Mouse (Mus musculus): ENCODE measurements at regions not wholly inside any gene's neighbourhood (a gene's known extent, or its start where the extent isn't known, plus 50 kb on each side); places are given as distances from the start of the nearest gene placed in this dataset.

- Histone ChIP-seq H3K4me1 (ENCODE audit: control insufficient read depth, insufficient read depth, low read length) (no peaks in the 10 kb centered on the region), H3K9me3 (ENCODE audit: control insufficient read depth, low read depth, low read length) (no peaks in the 10 kb centered on the region), H3K36me3 (ENCODE audit: control insufficient read depth, insufficient read depth, low read length) (no peaks in the 10 kb centered on the region), H3K27ac (ENCODE audit: low read length) (no peak overlapping the region), H3K9ac (replicated peaks; ENCODE audit: low read depth, low read length) (no peak overlapping the region), H3K27me3 (ENCODE audit: control insufficient read depth, insufficient read depth, low read length) (no peaks in the 10 kb centered on the region), H3K4me3 (ENCODE audit: low read depth, low read length) (no peak overlapping the region), H3K4me2 (replicated peaks; ENCODE audit: low read depth, low read length) (no peak overlapping the region)
- WGBS, result 71% methylated on average over 3 of the region's 3 CpGs
- no peak for ATAC-seq (ENCODE audit: insufficient number of reproducible peaks, insufficient read depth, low FRiP score, low read depth)
These were observed 346.6 kb downstream of the Zfp619 start for GRCm38 (mm10) chr7:39864130-39864529.

- no peak overlapping the region for H3K27ac ChIP-seq (ENCODE audit: low read length)
- no peaks in the 10 kb centered on the region for H3K4me1 ChIP-seq (ENCODE audit: control insufficient read depth, insufficient read depth, low read length)
- 73% methylated on average over 3 of the region's 3 CpGs for WGBS
- no peaks in the 10 kb centered on the region for H3K9me3 ChIP-seq (ENCODE audit: control insufficient read depth, low read depth, low read length)
- H3K4me2 ChIP-seq (replicated peaks; ENCODE audit: low read depth, low read length), result no peak overlapping the region
- no peak overlapping the region for H3K9ac ChIP-seq (replicated peaks; ENCODE audit: low read depth, low read length)
- no peaks in the 10 kb centered on the region for H3K27me3 ChIP-seq (ENCODE audit: control insufficient read depth, insufficient read depth, low read length)
- no peak for ATAC-seq (ENCODE audit: insufficient number of reproducible peaks, insufficient read depth, low FRiP score, low read depth)
- H3K4me3 ChIP-seq (ENCODE audit: low read depth, low read length), result no peak overlapping the region
- no peaks in the 10 kb centered on the region for H3K36me3 ChIP-seq (ENCODE audit: control insufficient read depth, insufficient read depth, low read length)
These were observed 347.2 kb downstream of the Zfp619 start for GRCm38 (mm10) chr7:39864781-39865180.

- Histone ChIP-seq H3K9me3 (ENCODE audit: control insufficient read depth, low read depth, low read length) (no peaks in the 10 kb centered on the region), H3K4me3 (ENCODE audit: low read depth, low read length) (no peak overlapping the region), H3K27me3 (ENCODE audit: control insufficient read depth, insufficient read depth, low read length) (no peaks in the 10 kb centered on the region), H3K36me3 (ENCODE audit: control insufficient read depth, insufficient read depth, low read length) (no peaks in the 10 kb centered on the region), H3K4me2 (replicated peaks; ENCODE audit: low read depth, low read length) (no peak overlapping the region), H3K4me1 (ENCODE audit: control insufficient read depth, insufficient read depth, low read length) (no peaks in the 10 kb centered on the region), H3K9ac (replicated peaks; ENCODE audit: low read depth, low read length) (no peak overlapping the region), H3K27ac (ENCODE audit: low read length) (no peak overlapping the region)
- 79% methylated on average over 6 of the region's 6 CpGs for WGBS
- ATAC-seq (ENCODE audit: insufficient number of reproducible peaks, insufficient read depth, low FRiP score, low read depth), result no peak
These were observed 349.3 kb downstream of the Zfp619 start for GRCm38 (mm10) chr7:39866674-39867428.

- no peak overlapping the region for H3K4me3 ChIP-seq (ENCODE audit: low read depth, low read length)
- H3K27ac ChIP-seq (ENCODE audit: low read length), result no peak overlapping the region
- no peak overlapping the region for H3K4me2 ChIP-seq (replicated peaks; ENCODE audit: low read depth, low read length)
- no peaks in the 10 kb centered on the region for H3K27me3 ChIP-seq (ENCODE audit: control insufficient read depth, insufficient read depth, low read length)
- H3K9ac ChIP-seq (replicated peaks; ENCODE audit: low read depth, low read length), result no peak overlapping the region
- 59% methylated on average over 3 of the region's 3 CpGs for WGBS
- H3K9me3 ChIP-seq (ENCODE audit: control insufficient read depth, low read depth, low read length), result no peaks in the 10 kb centered on the region
- no peaks in the 10 kb centered on the region for H3K4me1 ChIP-seq (ENCODE audit: control insufficient read depth, insufficient read depth, low read length)
- ATAC-seq (ENCODE audit: insufficient number of reproducible peaks, insufficient read depth, low FRiP score, low read depth), result no peak
- H3K36me3 ChIP-seq (ENCODE audit: control insufficient read depth, insufficient read depth, low read length), result no peaks in the 10 kb centered on the region
These were observed 349.9 kb downstream of the Zfp619 start for GRCm38 (mm10) chr7:39867451-39867850.

GRCm38 (mm10) chr7:39882113-39882512 lies 364.5 kb downstream of the Zfp619 start:
- no peak overlapping the region for H3K27ac ChIP-seq (ENCODE audit: low read length)
- no peak overlapping the region for H3K9ac ChIP-seq (replicated peaks; ENCODE audit: low read depth, low read length)
- no peaks in the 10 kb centered on the region for H3K4me1 ChIP-seq (ENCODE audit: control insufficient read depth, insufficient read depth, low read length)
- WGBS, result 65% methylated on average over 1 of the region's 1 CpGs
- H3K4me3 ChIP-seq (ENCODE audit: low read depth, low read length), result no peak overlapping the region
- H3K4me2 ChIP-seq (replicated peaks; ENCODE audit: low read depth, low read length), result no peak overlapping the region
- no peaks in the 10 kb centered on the region for H3K27me3 ChIP-seq (ENCODE audit: control insufficient read depth, insufficient read depth, low read length)
- no peak for ATAC-seq (ENCODE audit: insufficient number of reproducible peaks, insufficient read depth, low FRiP score, low read depth)
- no peaks in the 10 kb centered on the region for H3K36me3 ChIP-seq (ENCODE audit: control insufficient read depth, insufficient read depth, low read length)
- no peaks in the 10 kb centered on the region for H3K9me3 ChIP-seq (ENCODE audit: control insufficient read depth, low read depth, low read length)

- Histone ChIP-seq H3K9ac (replicated peaks; ENCODE audit: low read depth, low read length) (no peak overlapping the region), H3K4me2 (replicated peaks; ENCODE audit: low read depth, low read length) (no peak overlapping the region), H3K4me1 (ENCODE audit: control insufficient read depth, insufficient read depth, low read length) (no peaks in the 10 kb centered on the region), H3K36me3 (ENCODE audit: control insufficient read depth, insufficient read depth, low read length) (no peaks in the 10 kb centered on the region), H3K9me3 (ENCODE audit: control insufficient read depth, low read depth, low read length) (no peaks in the 10 kb centered on the region), H3K27me3 (ENCODE audit: control insufficient read depth, insufficient read depth, low read length) (no peaks in the 10 kb centered on the region), H3K4me3 (ENCODE audit: low read depth, low read length) (no peak overlapping the region), H3K27ac (ENCODE audit: low read length) (no peak overlapping the region)
- no peak for ATAC-seq (ENCODE audit: insufficient number of reproducible peaks, insufficient read depth, low FRiP score, low read depth)
- WGBS, result 82% methylated on average over 7 of the region's 7 CpGs
These were observed 376.8 kb downstream of the Zfp619 start for GRCm38 (mm10) chr7:39894208-39894896.

GRCm38 (mm10) chr7:39896918-39897317 lies 379.4 kb downstream of the Zfp619 start:
- H3K4me1 ChIP-seq (ENCODE audit: control insufficient read depth, insufficient read depth, low read length), result no peaks in the 10 kb centered on the region
- H3K36me3 ChIP-seq (ENCODE audit: control insufficient read depth, insufficient read depth, low read length), result no peaks in the 10 kb centered on the region
- no peak overlapping the region for H3K4me2 ChIP-seq (replicated peaks; ENCODE audit: low read depth, low read length)
- no peak overlapping the region for H3K9ac ChIP-seq (replicated peaks; ENCODE audit: low read depth, low read length)
- H3K9me3 ChIP-seq (ENCODE audit: control insufficient read depth, low read depth, low read length), result no peaks in the 10 kb centered on the region
- no peak overlapping the region for H3K4me3 ChIP-seq (ENCODE audit: low read depth, low read length)
- no peaks in the 10 kb centered on the region for H3K27me3 ChIP-seq (ENCODE audit: control insufficient read depth, insufficient read depth, low read length)
- H3K27ac ChIP-seq (ENCODE audit: low read length), result no peak overlapping the region
- WGBS, result 72% methylated on average over 2 of the region's 2 CpGs
- no peak for ATAC-seq (ENCODE audit: insufficient number of reproducible peaks, insufficient read depth, low FRiP score, low read depth)

- Histone ChIP-seq H3K9ac (replicated peaks; ENCODE audit: low read depth, low read length) (no peak overlapping the region), H3K36me3 (ENCODE audit: control insufficient read depth, insufficient read depth, low read length) (no peaks in the 10 kb centered on the region), H3K9me3 (ENCODE audit: control insufficient read depth, low read depth, low read length) (no peaks in the 10 kb centered on the region), H3K27me3 (ENCODE audit: control insufficient read depth, insufficient read depth, low read length) (no peaks in the 10 kb centered on the region), H3K27ac (ENCODE audit: low read length) (no peak overlapping the region), H3K4me2 (replicated peaks; ENCODE audit: low read depth, low read length) (no peak overlapping the region), H3K4me1 (ENCODE audit: control insufficient read depth, insufficient read depth, low read length) (no peaks in the 10 kb centered on the region), H3K4me3 (ENCODE audit: low read depth, low read length) (no peak overlapping the region)
- no peak for ATAC-seq (ENCODE audit: insufficient number of reproducible peaks, insufficient read depth, low FRiP score, low read depth)
- WGBS, result 97% methylated on average over 1 of the region's 1 CpGs
These were observed 380.7 kb downstream of the Zfp619 start for GRCm38 (mm10) chr7:39898268-39898667.

Data from stomach, embryonic 14.5 days (tissue).